Mouse (Mus musculus) ZHBTc4 (cell line): ENCODE results near the gene Cyth3.

Experiments used
- DNase-seq: peaks from one replicate; pipeline ENCODE4 v3.0.0-alpha.2; 2011; ENCODE audit warnings: low read depth, low spot score

The Cyth3 gene

GRCm38 (mm10) chr5:143665561-143665960 lies 43.3 kb downstream of the Cyth3 start:
- DNase-seq: no peak

- no peak for DNase-seq
Observed at GRCm38 (mm10) chr5:143666015-143666414, 43.8 kb downstream of the Cyth3 start.

- DNase-seq: peak; percentile 17
Observed at GRCm38 (mm10) chr5:143668884-143669283, 46.6 kb downstream of the Cyth3 start.

GRCm38 (mm10) chr5:143669393-143669792 lies 47.1 kb downstream of the Cyth3 start:
- no peak for DNase-seq

GRCm38 (mm10) chr5:143669839-143670238 lies 47.6 kb downstream of the Cyth3 start:
- no peak for DNase-seq

- no peak for DNase-seq
Observed at GRCm38 (mm10) chr5:143670740-143671415, 48.6 kb downstream of the Cyth3 start.

GRCm38 (mm10) chr5:143674576-143674975 lies 52.3 kb downstream of the Cyth3 start:
- no peak for DNase-seq

GRCm38 (mm10) chr5:143676218-143676985 lies 54.2 kb downstream of the Cyth3 start:
- DNase-seq: no peak

GRCm38 (mm10) chr5:143677363-143677762 lies 55.1 kb downstream of the Cyth3 start:
- no peak for DNase-seq

- DNase-seq: no peak
Observed at GRCm38 (mm10) chr5:143678634-143679271, 56.5 kb downstream of the Cyth3 start.

DNA sequence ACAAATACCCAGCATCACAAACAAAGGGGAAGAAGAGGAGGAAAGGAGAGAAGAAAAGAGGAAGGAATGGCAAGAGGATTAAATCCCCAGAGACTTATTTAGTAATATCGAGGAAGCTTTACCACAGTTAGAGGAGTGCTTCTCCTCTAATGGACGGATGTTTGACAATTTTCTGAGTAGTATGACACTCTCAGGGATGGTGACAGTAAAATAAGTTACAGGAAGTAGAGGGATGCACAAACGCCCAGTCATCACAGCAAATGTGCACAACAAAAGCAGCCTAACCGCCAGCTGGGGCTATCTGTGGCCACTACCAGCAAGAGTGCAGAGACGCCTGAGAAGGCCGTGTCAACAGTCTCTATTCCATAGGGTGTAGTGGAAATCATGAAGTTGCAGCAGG lies 57.4 kb downstream of the Cyth3 start:
- no peak for DNase-seq

GRCm38 (mm10) chr5:143683696-143684095 lies 61.4 kb downstream of the Cyth3 start:
- no peak for DNase-seq

GRCm38 (mm10) chr5:143684911-143685390 lies 62.7 kb downstream of the Cyth3 start:
- DNase-seq: no peak

- no peak for DNase-seq
Observed at GRCm38 (mm10) chr5:143686456-143686855, 64.2 kb downstream of the Cyth3 start.

GRCm38 (mm10) chr5:143687589-143687988 lies 65.3 kb downstream of the Cyth3 start:
- DNase-seq: no peak

DNA sequence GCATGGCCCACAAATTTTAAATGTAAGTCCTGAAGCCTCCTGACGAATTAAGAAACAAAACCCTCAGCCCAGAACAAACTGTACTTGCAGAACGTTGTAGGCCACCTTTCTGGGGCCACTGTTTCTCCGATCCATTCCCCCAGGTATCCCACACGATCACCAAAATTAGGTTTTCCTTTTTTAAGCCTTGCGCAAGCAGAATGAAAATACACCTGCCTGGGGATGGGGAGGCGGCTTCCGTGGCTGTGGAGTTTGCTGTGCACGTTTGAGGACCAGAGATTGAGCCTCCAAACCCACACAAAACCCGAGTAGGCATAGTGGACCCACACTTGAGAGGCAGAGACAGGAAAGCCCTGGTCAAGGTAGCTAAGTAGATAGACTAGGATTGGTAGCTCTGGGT lies 68.1 kb downstream of the Cyth3 start:
- DNase-seq: no peak

DNA sequence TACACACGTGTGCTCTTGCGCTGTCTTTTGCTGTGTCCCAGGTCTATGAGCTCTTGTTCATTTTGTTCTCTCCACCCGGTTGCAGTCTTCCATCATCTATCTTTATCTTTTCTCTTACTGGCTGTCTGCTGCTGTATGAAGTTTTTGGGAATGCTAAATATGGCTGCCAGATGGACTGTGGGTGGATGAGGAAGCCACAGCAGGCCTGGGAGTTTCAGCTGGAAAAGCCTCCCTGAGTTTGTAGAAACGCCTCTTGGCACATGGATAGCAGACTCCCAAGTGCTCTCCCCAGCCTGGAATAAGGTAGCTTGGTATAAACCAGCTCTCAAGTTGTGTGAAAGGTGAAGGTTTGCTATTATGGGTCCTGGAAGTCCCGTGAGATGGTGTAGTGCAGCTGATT lies 68.7 kb downstream of the Cyth3 start:
- DNase-seq: no peak

DNA sequence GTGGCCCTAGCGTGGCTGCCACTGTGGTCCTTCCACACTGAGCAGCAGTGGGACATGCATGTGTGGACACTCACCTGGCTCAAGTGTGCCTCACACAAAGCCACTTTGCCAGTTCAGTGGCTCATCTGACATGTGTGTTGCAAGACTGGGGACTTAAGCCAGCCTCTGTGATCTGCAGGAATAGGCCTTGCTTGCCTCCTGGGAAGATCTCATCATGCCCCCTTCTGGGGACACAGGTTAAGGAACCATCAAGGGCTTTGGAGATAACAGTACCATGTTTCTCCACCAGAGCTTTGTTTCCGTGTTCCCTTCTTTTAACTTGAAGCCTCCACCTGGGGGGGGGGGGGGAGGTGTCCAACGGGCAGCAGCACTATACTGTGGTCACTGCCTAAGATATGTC lies 74.1 kb downstream of the Cyth3 start:
- DNase-seq: peak; percentile 46

- no peak for DNase-seq
Observed at GRCm38 (mm10) chr5:143698454-143698853, 76.2 kb downstream of the Cyth3 start.

DNA sequence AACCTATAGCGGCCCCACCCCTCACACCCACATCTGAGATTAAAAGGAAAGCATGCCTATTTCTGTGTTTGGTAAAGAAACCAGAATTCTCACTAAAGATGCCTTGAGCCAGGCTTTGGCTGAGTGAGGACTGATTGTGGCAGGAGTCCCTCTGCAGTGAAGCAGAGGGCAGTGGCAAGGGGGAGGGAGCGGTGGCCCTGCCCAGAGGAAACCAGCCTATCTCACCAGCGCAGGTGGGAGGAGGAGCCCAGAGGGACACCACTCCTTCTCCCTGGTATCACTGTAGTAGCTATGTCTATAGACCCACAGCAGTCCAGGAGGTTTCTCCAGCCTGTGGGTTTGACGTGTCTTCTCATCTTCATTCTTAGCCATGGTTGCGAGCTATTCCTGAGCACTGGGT lies 78.0 kb downstream of the Cyth3 start:
- DNase-seq: no peak

- DNase-seq: no peak
Observed at GRCm38 (mm10) chr5:143701074-143701473, 78.8 kb downstream of the Cyth3 start.

- no peak for DNase-seq
Observed at GRCm38 (mm10) chr5:143704875-143705658, 82.8 kb downstream of the Cyth3 start.
